Mouse (Mus musculus) small intestine, adult 2 months (tissue): Measurements from ENCODE around the gene Rab4a.

Experiments used
- CTCF ChIP-seq: fragments of 200-500 bp; IDR thresholded peaks from 2 replicates; pipeline ENCODE4 v1.5.1; 2012; ENCODE audit warnings: low read depth, mild to moderate bottlenecking, control low read depth, inconsistent platforms, low read length, moderate library complexity, mixed read lengths; ENCODE audit not compliant: insufficient replicate concordance, insufficient read length; ENCODE audit errors: extremely low read depth
- POLR2A ChIP-seq: fragments of 200-500 bp; IDR thresholded peaks from 2 replicates; pipeline ENCODE4 v1.6.1; 2012; ENCODE audit warnings: low read depth, mild to moderate bottlenecking, control low read depth, inconsistent platforms, low read length, moderate library complexity

DNA sequence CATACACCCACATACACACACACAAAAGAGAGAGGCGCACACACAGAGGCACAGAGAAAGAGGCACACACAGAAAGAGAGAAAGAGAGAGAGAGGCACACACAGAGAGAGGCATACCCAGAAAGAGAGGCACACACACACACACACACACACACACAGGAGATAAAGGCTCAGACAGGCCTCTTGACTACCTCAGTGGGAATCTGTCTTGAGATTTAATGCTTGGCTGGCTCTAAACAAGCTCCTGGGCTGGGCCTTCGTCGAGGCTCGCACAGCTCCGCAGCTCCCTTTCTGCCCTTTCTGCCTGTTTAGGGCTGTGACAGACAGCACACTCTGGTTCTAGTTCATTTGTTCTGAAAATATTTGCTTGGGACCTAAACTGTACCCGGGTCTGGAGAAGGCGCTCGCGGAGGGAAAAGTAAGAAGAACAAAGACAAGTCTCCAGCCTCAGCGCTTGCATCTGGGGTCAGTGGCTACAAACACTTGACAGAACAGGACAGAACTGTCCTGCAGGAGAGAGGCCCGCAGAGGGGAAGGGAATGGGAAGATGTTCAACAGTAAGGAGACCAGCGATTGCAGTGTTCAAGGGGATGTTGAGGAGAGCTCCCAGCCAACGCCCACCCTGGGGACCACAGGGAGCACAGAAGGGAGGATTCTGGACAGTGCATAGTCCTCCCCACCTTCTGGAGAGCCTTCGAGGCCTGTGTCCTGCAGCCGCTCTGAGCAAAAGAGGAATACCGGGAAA lies 14.5 kb upstream of the Rab4a start:
- no peak for TF ChIP-seq CTCF
- TF ChIP-seq POLR2A = no peak
